8 mouse cellular contexts compared by ENCODE assay signal in genomic region chr7:37357647-37358395, GRCm38 (mm10).
DNase-seq lines count a peak whose midpoint lies in the region; ATAC-seq and TF ChIP-seq lines count a peak whose summit lies in the region.

No protein-coding gene starts in this region.

- H3K4me2 ChIP-seq in heart, embryonic 15.5 days = peak overlapping the region; percentile 38; the same call in 1 of the 2 replicates
- no peak overlapping the region for H3K4me2 ChIP-seq in liver, embryonic 13.5 days
- H3K4me2 ChIP-seq in neural tube, embryonic 14.5 days (ENCODE audit: low read depth, low read length) = no peak overlapping the region

- 0 out of 2 replicates have a peak, but pooled peaks have one; percentile 21 for ATAC-seq in heart, embryonic 15.5 days (replicated peaks; ENCODE audit: insufficient number of reproducible peaks, insufficient read depth, low FRiP score, low read depth)
- no peak for ATAC-seq in liver, embryonic 13.5 days (ENCODE audit: low read depth)
- peak; percentile 79 for ATAC-seq in neural tube, embryonic 14.5 days (ENCODE audit: low read depth)

- TF ChIP-seq CTCF in C2C12 (IDR thresholded peaks at IDR 0.05; ENCODE audit: control insufficient read depth, insufficient read depth, insufficient read length) = peak; percentile 81
- peak; percentile 99 for TF ChIP-seq CTCF in brain, embryonic 14.5 days (IDR thresholded peaks at IDR 0.05; ENCODE audit: borderline replicate concordance, extremely low read depth, insufficient read depth, insufficient read length)
- TF ChIP-seq CTCF in testis, adult 2 months (IDR thresholded peaks at IDR 0.05; ENCODE audit: control insufficient read depth, insufficient read depth, insufficient replicate concordance, low read depth, low read length) = peak; percentile 98

- peak overlapping the region; percentile 81 for H3K27ac ChIP-seq in forebrain, embryonic 10.5 days
- H3K27ac ChIP-seq in heart, embryonic 15.5 days = no peak overlapping the region
- no peak overlapping the region for H3K27ac ChIP-seq in liver, embryonic 13.5 days
- H3K27ac ChIP-seq in neural tube, embryonic 14.5 days (ENCODE audit: low read depth, low read length) = no peak overlapping the region
- H3K27ac ChIP-seq in testis, adult 2 months (ENCODE audit: control insufficient read depth, insufficient read depth, low read depth, low read length) = no peak overlapping the region

- H3K4me1 ChIP-seq in forebrain, embryonic 10.5 days = peaks cover 44% of the 10 kb centered on the region
- H3K4me1 ChIP-seq in heart, embryonic 15.5 days (replicated peaks) = peaks cover 10% of the 10 kb centered on the region
- H3K4me1 ChIP-seq in liver, embryonic 13.5 days (replicated peaks) = 0 out of 2 replicates have a peak, but pooled peaks cover 4% of the 10 kb centered on the region
- peaks cover 10% of the 10 kb centered on the region; the same call in 1 of the 2 replicates for H3K4me1 ChIP-seq in neural tube, embryonic 14.5 days (ENCODE audit: control insufficient read depth, insufficient read depth, low read length)
- peaks cover 5% of the 10 kb centered on the region for H3K4me1 ChIP-seq in testis, adult 2 months (ENCODE audit: control insufficient read depth, insufficient read depth, low read length)

- H3K36me3 ChIP-seq in C2C12 (ENCODE audit: control insufficient read depth, insufficient read depth) = no peaks in the 10 kb centered on the region
- H3K36me3 ChIP-seq in forebrain, embryonic 10.5 days (replicated peaks) = no peaks in the 10 kb centered on the region
- no peaks in the 10 kb centered on the region for H3K36me3 ChIP-seq in heart, embryonic 15.5 days
- no peaks in the 10 kb centered on the region for H3K36me3 ChIP-seq in liver, embryonic 13.5 days
- H3K36me3 ChIP-seq in neural tube, embryonic 14.5 days (ENCODE audit: control insufficient read depth, insufficient read depth, low read length) = no peaks in the 10 kb centered on the region
- no peaks in the 10 kb centered on the region for H3K36me3 ChIP-seq in testis, adult 2 months (ENCODE audit: control insufficient read depth, insufficient read depth, low read length)

- peak; percentile 95 for DNase-seq in brain, embryonic 14.5 days (ENCODE audit: low read depth)
- DNase-seq in forebrain, embryonic 10.5 days (ENCODE audit: extremely low spot score, low spot score) = peak; percentile 92
- DNase-seq in kidney, postnatal 25 days = peak; percentile 79 to 92
- peak; percentile 29 for DNase-seq in liver, embryonic 13.5 days

- H3K27me3 ChIP-seq in C2C12 (ENCODE audit: control insufficient read depth, insufficient read depth, insufficient read length) = no peaks in the 10 kb centered on the region
- peaks cover 4% of the 10 kb centered on the region; the same call in 1 of the 2 replicates for H3K27me3 ChIP-seq in forebrain, embryonic 10.5 days (ENCODE audit: poor library complexity, severe bottlenecking)
- no peaks in the 10 kb centered on the region for H3K27me3 ChIP-seq in heart, embryonic 15.5 days
- H3K27me3 ChIP-seq in liver, embryonic 13.5 days = peaks cover 8% of the 10 kb centered on the region
- H3K27me3 ChIP-seq in neural tube, embryonic 14.5 days (ENCODE audit: control insufficient read depth, insufficient read depth, low read length) = no peaks in the 10 kb centered on the region
- H3K27me3 ChIP-seq in testis, adult 2 months (ENCODE audit: control insufficient read depth, insufficient read depth, low read length) = no peaks in the 10 kb centered on the region

- no peak overlapping the region for H3K4me3 ChIP-seq in C2C12 (ENCODE audit: insufficient read depth, poor library complexity, severe bottlenecking)
- H3K4me3 ChIP-seq in forebrain, embryonic 10.5 days = peak overlapping the region; percentile 20; the same call in 1 of the 2 replicates
- H3K4me3 ChIP-seq in heart, embryonic 15.5 days = no peak overlapping the region
- no peak overlapping the region for H3K4me3 ChIP-seq in liver, embryonic 13.5 days (replicated peaks)
- no peak overlapping the region for H3K4me3 ChIP-seq in neural tube, embryonic 14.5 days (ENCODE audit: low read depth, low read length)
- H3K4me3 ChIP-seq in testis, adult 2 months (ENCODE audit: control insufficient read depth, low read depth, low read length) = no peak overlapping the region

- H3K79me2 ChIP-seq in C2C12 (ENCODE audit: control insufficient read depth, insufficient read depth) = no peaks in the 10 kb centered on the region

- no peaks in the 10 kb centered on the region for H3K9me3 ChIP-seq in forebrain, embryonic 10.5 days
- H3K9me3 ChIP-seq in heart, embryonic 15.5 days (replicated peaks) = no peaks in the 10 kb centered on the region
- no peaks in the 10 kb centered on the region for H3K9me3 ChIP-seq in liver, embryonic 13.5 days (replicated peaks)
- no peaks in the 10 kb centered on the region for H3K9me3 ChIP-seq in neural tube, embryonic 14.5 days (ENCODE audit: control insufficient read depth, low read length)

- no peak for TF ChIP-seq POLR2A in brain, embryonic 14.5 days (IDR thresholded peaks at IDR 0.05; ENCODE audit: borderline replicate concordance, extremely low read depth, insufficient read depth, insufficient read length, poor library complexity, severe bottlenecking)
- no peak for TF ChIP-seq POLR2A in testis, adult 2 months (IDR thresholded peaks at IDR 0.05; ENCODE audit: control insufficient read depth, low read depth, low read length)

- no peak overlapping the region for H3K9ac ChIP-seq in heart, embryonic 15.5 days
- H3K9ac ChIP-seq in liver, embryonic 13.5 days = no peak overlapping the region
- no peak overlapping the region for H3K9ac ChIP-seq in neural tube, embryonic 14.5 days (replicated peaks; ENCODE audit: low read depth, low read length)

- no peaks in the 10 kb centered on the region for H3K79me3 ChIP-seq in C2C12 (ENCODE audit: low read depth)

- 27% methylated on average over 21 of the region's 21 CpGs for WGBS in forebrain, embryonic 10.5 days
- 23% methylated on average over 16 of the region's 21 CpGs for whole genome bisulfite sequencing in heart, embryonic 15.5 days
- 18% methylated on average over 16 of the region's 21 CpGs for WGBS in liver, embryonic 13.5 days (ENCODE audit: insufficient replicate concordance)
- WGBS in neural tube, embryonic 14.5 days = 20% methylated on average over 20 of the region's 21 CpGs

- no peak overlapping the region for H3ac ChIP-seq in C2C12 (ENCODE audit: control insufficient read depth, insufficient read length, low read depth)

TF ChIP-seq in C2C12, 6 proteins besides CTCF, POLR2A, EP300 and RAD21:
- TF ChIP-seq USF1 (IDR thresholded peaks at IDR 0.05; ENCODE audit: low read depth) (no peak), FOSL1 (IDR thresholded peaks at IDR 0.05; ENCODE audit: insufficient read depth, low read length, poor library complexity, severe bottlenecking) (no peak), MAX (IDR thresholded peaks at IDR 0.05) (no peak), CEBPB (IDR thresholded peaks at IDR 0.05; ENCODE audit: low read depth) (no peak), MYOD1 (IDR thresholded peaks at IDR 0.05; ENCODE audit: control insufficient read depth, insufficient read length, low read depth) (no peak), MYOG (IDR thresholded peaks at IDR 0.05; ENCODE audit: control insufficient read depth, extremely low read depth, insufficient read length) (no peak)

Comparison
In these comparisons a context has a peak if more than half of its experiments do, and no peak if none do; other contexts are left out.
1. DNase-seq: peak in every context shown above with its lines; median percentile 95 in brain, embryonic 14.5 days; 92 in forebrain, embryonic 10.5 days; 86 in kidney, postnatal 25 days; 29 in liver, embryonic 13.5 days.